Mouse (Mus musculus) yolk sac, embryonic 10.5 days (tissue): ENCODE results near the gene St6gal1.
A peak's percentile ranks its signal among the peaks of the same experiment; 100 is the strongest.

Experiments
- DNase-seq: peaks from one replicate; pipeline ENCODE4 v3.0.0-alpha.2; 2017; ENCODE audit warnings: low spot score

St6gal1 gene

DNA sequence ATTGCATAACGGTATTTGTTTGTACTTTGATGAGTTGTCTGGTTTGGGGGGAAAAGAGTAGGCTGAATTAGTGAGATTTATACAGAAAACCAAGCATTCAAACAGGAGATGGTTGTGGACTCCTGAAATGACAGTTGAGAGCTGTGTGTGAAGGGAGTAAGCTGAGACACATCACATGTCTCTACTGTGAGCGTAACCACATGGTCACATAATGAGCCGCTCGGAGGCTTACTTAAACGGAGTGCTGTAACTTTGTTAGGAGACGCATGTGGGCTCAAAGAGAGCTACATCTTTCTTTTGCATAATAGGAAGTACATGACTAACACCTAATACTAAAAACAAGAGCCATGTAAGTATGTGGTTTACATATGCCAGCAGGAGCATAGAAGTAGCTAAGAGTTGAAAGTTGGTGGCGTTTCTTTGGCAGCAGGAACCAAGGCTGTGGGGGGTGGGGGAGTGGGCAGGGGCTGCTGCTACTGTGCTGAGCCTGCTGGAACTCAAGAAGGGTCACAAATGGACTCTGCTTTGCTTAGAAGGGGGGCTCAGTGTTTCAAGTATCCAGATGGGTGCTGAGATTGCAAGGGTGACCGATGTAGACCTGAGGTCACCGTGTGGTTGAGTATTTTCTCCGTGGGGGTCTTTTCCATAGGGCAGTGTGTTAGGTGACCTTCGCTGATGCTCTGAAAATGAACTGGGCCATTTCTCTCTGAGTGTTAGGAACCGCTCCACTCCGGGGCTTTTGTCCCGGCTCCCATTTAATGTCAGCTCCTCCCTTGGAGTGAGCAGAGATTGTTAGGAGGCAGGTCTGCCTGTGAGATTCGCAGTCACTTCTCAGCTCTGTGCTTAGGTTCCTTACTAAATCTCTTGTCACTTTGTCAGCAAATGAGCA lies 26.3 kb downstream of the St6gal1 start:
- DNase-seq: no peak

DNA sequence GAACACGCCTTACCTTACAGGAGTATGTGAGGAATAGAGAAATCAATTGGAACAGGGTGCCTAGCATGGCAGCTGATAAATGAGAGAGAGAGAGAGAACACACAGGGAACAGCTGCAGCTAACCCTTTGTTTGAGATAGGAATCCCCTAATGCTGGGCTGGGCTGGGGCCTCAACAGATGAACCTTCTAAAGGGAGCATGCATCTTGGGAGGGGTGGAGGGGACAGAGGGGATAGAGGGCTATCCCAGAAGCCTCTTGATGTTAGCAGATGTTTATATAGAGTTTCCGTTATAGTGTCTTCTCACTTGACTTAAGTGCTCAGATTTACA lies 26.9 kb downstream of the St6gal1 start:
- no peak for DNase-seq

DNA sequence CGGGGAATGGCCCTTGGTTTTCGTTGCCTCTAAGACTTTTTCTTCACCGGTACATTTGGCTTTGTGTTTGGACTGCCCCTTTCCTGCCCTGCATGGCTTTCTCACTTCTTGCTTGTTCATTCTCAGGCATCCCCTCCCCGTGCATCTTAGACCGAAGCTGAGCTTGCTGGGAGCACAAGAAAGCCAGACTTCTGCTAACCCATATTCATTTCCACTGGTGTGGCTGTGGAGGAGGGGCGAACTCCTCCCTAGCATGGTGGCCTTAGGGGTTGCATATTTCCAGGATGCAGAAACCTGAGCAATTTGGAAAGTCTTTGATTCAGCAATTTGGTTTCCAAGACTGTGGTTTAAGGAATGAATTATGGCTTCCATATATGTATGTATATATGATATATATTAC lies 29.1 kb downstream of the St6gal1 start:
- no peak for DNase-seq

DNA sequence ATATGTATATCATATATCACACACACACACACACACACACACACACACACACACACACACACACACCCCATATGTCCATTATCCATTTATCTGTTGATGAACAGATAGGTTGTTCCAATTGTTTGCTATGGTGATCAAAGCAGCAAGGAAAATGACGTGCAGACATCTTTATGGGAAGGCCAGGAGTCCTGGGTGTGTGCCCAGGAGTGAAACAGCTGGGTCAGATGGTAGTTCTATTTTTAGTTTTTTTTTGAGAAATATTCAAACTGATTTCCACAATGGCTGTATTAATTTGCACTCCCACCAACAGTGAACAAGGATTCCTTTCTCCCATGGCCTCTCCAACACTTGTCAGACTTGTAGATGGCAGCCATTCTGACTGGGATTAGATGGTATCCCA lies 29.5 kb downstream of the St6gal1 start:
- DNase-seq: no peak

GRCm38 (mm10) chr16:23256638-23257037 lies 32.1 kb downstream of the St6gal1 start:
- no peak for DNase-seq

GRCm38 (mm10) chr16:23258429-23258822 lies 33.9 kb downstream of the St6gal1 start:
- DNase-seq: no peak

DNA sequence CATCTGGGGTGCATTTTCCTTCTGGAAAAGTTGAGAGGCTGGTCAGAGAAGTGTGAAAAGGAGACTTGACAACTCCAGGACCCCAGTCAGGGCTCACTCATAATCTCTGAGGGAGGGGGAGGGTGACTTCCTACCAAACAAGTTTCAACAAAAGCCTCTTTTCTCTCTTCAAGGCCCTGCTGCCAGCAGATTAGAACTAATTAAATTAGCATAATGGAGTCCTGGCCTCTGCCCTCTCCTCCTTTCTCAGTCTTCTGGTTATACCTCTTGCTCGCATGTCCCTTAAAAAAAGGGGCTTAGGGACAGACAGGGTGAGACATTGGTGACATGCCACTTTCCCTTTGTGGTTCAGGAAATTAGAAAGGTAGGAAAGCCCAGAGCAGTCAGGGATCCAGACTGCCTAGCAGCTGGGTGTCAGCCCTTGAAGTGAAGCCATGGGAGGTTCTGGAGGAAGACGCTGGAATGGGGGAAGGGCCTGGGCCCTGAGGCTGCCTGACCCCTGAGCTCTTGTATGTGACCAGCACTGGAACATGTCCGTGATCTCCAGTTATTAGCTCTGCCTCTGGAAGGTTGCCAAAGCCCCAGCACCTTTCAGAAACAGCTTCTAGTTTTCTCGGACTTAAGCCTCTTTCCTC lies 34.4 kb downstream of the St6gal1 start:
- DNase-seq: no peak

- DNase-seq: no peak
Observed at GRCm38 (mm10) chr16:23259580-23259979, 35.0 kb downstream of the St6gal1 start.

DNA sequence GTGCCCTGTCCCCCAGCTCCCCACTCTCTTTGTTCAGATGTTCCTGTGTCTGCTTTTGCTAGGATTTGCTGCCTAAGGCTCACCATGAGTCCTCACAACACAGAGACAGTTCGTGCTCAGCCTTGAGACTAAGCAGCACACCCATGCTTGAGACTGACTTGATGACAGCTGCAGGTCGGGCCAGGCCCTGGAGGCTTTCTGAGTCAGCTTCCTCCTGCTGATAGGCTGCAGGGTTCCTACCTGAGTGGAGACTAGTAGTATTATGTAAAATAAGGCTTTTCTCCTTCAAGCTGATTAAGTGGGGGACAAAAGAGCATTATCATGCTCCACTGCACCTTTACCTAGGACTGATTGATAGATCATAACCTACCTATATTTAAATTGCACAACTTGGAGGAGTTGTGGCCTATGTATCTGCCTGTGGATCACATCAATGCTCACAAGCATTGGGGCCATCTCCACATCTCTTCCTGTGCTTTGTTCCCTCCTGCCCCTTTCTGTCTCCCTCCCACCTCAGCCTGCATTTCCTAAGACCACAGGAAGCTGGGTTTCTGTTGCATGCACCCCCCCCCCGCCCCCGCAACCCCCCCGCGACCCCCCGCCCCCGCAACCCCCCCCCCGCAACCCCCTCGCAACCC lies 37.7 kb downstream of the St6gal1 start:
- peak; percentile 49 for DNase-seq

DNA sequence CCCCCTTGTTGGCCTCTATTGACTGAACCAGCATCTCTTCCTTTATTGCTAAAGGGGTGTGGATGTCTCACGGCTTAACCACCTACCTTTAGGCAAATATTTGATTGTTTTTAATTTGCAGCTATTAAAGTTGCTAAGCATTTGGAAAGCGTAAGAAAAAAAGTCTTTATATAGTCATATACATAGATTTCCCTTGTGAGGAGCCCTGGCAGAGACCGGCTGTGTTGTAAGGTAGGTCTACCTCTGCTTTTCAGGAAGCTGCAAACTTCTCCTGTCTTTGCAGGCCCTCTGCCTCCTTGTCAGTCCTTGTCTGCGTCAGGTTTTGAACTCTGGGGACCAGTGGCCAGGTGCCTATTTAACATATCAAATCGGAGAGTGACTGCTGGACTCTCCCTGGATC lies 38.3 kb downstream of the St6gal1 start:
- no peak for DNase-seq

GRCm38 (mm10) chr16:23264999-23265398 lies 40.5 kb downstream of the St6gal1 start:
- DNase-seq: no peak

DNA sequence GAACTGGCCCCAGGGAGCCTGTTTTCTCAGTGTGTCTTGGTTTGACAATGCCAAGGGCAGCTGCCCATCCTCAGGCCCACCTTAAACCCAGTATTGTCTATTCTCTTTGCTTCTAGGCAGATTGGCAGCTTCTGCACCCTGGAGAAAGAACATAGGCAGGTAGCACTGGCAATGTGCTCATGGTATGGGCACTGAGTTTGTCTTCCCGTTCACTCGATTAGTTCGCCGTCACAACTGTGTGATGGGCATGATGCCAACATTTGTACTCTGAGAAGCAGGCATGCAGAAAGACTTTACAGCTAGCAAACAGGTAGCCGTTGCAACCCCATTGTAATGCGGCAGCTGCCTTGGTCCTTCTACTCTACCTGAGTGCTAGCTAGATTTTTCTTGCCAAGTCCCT lies 40.9 kb downstream of the St6gal1 start:
- no peak for DNase-seq

- DNase-seq: no peak
Observed at GRCm38 (mm10) chr16:23266293-23266692, 41.8 kb downstream of the St6gal1 start.

- DNase-seq: no peak
Observed at GRCm38 (mm10) chr16:23266896-23267295, 42.4 kb downstream of the St6gal1 start.

DNA sequence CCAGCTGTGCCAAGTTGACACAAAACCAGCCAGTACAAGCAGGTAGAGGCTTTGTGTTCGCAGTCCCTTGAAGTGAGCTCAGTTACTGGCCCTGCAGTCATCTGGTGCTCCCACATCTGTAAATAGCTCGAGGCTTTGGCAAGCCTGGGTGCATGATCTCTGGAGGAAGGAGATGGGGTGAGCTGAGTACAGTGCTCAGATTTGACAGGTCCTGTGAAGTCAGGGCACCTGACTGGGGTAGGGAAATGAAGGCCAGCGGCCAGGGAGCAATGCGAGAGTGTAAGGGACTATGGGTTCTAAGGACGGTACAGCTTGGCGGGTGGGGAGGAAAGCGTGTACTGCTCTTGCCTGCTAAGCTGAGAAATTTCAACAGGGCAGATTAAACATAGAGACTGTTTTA lies 43.7 kb downstream of the St6gal1 start:
- DNase-seq: no peak

DNA sequence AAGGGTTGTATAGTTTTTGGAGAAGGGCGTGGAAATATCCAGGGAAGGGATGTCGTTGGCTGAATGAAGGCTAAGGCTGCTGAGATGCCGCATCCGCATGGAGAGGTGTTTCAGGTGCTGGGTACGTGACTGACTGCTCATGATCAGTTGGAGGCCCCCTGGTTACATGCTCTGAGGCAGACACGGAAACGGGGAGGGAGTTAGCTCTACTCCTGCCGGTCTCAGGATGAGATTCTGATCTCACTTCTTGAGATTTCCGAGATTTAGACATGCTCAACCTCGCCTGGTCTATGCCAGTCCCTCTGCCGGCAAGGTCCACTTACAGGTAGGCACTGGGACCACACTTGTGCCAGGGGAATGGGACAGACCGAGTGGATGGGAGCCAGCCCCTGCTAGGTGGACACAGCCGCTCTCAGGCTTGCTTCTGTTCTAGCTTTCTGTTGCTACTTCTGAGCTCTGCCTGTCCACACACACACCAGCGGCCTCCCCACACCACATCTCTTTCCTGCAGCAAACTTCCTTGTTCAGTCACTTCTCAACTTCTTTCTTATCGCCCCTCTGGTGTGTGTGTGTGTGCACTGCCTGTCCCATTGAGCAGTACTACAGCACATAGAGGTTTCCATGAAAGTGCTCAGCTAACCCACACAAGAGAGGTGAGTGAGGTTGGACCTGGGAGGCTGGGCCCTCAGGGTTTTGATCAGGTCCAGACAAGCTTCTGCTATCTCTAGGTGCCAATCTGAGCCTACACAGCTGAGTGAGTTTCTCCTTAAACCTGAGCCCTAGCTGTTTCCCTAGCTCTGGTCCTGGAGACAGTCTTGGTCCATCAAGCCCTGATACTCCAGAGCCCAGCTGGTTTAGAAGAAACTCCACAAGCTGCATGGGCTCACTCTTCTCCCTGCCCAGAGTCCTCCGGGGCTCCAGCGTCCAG lies 44.8 kb downstream of the St6gal1 start:
- DNase-seq: no peak

DNA sequence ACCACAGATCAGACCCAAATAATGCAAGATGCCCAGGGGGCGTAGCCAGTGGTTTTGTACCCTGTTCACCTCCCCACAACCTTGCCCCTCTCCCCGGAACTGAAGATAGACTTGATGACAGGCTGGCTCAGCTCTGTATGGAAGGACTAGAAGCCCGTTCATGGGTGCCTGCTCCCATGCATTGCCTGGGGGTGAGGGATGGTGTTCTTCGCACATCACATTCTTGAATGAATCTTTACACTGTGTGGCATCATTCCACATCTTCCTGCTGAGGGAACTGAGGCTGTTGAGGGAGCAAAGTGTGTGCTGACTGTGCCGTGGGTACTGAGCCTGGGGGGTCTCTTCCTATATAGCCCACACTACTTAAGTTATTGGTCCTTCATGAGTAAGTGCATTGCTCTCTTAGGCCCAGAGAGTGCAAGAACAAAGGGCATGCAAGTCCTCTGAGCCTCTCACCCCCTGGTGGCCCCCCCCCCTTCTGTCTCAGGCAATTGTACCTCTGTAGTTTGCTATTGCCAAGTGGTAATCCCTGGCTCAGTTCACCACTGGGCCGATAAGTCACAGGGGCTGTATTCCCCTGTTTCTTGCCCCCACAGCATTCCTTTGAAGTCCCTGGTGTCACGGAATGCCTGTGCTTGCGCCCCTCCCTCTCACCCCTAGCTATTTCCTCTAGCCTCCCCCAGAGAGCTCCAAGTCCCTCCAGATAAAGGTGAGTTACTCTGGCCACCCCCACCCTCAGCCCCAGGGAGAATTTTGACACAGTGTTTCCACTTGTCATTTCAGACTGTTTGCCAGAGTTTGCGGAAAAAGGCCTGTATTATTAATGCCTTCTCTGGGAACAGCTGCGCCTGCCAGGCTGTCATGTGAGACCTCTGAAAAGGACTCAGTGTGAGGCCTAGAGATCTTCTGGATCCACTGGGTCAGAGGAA lies 45.7 kb downstream of the St6gal1 start:
- peak; percentile 29 for DNase-seq

- DNase-seq: no peak
Observed at GRCm38 (mm10) chr16:23270913-23271253, 46.3 kb downstream of the St6gal1 start.

DNA sequence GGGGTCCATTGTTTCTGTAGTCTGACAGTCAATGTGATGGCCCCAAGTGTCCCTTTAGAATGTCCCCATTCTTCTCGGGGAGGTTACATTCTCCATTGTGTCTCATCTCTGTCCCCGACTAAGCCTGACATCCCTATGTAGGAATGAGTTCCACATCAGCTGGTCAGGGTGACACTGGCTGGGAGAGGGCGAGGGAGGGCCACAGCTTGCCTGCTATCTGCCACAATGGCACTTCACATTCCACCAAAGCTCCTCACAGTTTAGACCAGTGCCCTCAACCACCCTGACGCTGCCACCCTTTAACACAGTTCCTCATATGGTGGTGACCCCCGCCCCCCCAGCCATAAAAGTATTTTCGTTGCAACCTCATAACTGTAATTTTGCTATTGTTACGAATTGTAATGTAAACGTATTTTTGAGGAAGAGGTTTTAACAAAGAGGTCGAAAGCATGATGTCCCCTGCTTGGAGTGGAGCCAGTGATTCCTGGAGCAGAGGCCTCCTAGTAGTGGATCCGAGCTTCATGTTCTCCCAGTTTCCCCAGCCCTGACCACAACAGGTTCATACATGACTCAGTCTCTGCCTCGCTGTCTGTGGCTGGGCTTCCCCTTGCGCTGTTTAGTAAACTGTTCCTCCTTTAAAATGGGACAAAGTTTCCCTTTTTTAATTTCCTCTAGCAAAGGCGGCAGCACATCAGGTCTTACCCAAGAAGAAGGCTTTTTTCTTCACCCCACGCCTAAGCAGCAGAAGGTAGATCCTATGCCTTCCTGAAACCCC lies 47.4 kb downstream of the St6gal1 start:
- no peak for DNase-seq

DNA sequence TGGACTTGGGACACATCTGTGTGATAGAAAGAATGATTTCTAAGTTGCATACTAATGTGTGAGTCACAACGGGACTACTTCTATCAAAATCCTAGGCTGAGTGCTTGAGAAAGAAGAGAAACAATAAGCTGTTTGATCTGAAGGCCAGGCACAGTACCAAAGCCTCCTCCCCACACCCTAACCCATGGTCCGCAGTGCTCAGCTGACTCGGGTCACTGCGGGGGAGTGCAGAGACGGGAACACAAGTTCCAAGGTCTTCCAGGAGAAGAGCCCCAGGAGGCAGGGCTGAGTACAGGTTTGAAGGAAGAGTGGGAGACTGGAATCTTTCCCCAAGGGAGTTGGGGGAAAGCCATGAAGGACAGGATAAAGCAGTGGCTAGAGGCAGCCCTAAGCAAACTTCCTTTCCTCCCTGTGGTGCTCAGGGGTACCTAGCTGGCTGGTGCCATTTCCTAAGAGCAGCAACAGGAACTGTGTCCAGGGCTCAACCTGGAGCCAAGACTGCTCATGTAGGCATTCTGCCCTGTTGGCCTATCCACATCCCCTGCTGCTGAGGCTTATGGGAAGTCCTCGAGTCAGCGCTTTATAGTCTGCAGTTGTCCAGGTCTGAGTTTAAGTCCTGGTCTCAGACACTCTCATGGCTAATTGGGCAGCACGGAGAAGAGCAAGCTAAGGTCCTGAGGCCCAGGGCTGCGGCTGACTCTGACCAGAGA lies 48.1 kb downstream of the St6gal1 start:
- DNase-seq: no peak
